Mouse (Mus musculus) heart, embryonic 11.5 days (tissue): ENCODE measurements around the gene H2-M10.2. TPM values are rescaled to one million over a fixed set of nuclear protein-coding genes. Genes with fewer than 3 reads are reported as not detected.
A peak's percentile ranks its signal among the peaks of the same experiment; 100 is the strongest.
"Not testable (repeated sequence)": the region's sequence is repeated elsewhere in the genome, so short reads cannot be mapped to it uniquely, and the experiment has no call there.

Experiments used
- ATAC-seq: fragments of 200-750 bp; cut with Nextera tagmentation; replicated peaks from 2 replicates; pipeline ENCODE4 v1.8.0; 2017; ENCODE audit warnings: moderate library complexity; ENCODE audit not compliant: insufficient number of reproducible peaks, low FRiP score, low TSS enrichment
- H3K27ac ChIP-seq: fragments of 300-500 bp; sonication (generic); 2 replicates; pipeline ENCODE4 v1.5.1; 2014; ENCODE audit warnings: mild to moderate bottlenecking, low read depth, low read length
- H3K27me3 ChIP-seq: fragments of 300-500 bp; sonication (generic); 2 replicates; pipeline ENCODE4 v1.6.1; 2014; ENCODE audit warnings: mild to moderate bottlenecking, low read length, mixed read lengths; ENCODE audit not compliant: control insufficient read depth, insufficient read depth
- H3K36me3 ChIP-seq: fragments of 300-500 bp; sonication (generic); 2 replicates; pipeline ENCODE4 v1.6.1; 2014; ENCODE audit warnings: mild to moderate bottlenecking, low read length, moderate library complexity, mixed read lengths; ENCODE audit not compliant: control insufficient read depth, insufficient read depth
- H3K4me1 ChIP-seq: fragments of 300-500 bp; sonication (generic); 2 replicates; pipeline ENCODE4 v1.6.1; 2014; ENCODE audit warnings: low read length; ENCODE audit not compliant: control insufficient read depth, insufficient read depth
- H3K4me2 ChIP-seq: fragments of 300-500 bp; sonication (generic); 2 replicates; pipeline ENCODE4 v1.6.1; 2014; ENCODE audit warnings: mild to moderate bottlenecking, moderate library complexity
- H3K4me3 ChIP-seq: fragments of 300-500 bp; sonication (generic); 2 replicates; pipeline ENCODE4 v1.5.1; 2014; ENCODE audit warnings: low read depth, low read length
- H3K9ac ChIP-seq: fragments of 300-500 bp; sonication (generic); 2 replicates; pipeline ENCODE4 v1.6.1; 2014; ENCODE audit warnings: mild to moderate bottlenecking, low read depth, low read length, moderate library complexity
- H3K9me3 ChIP-seq: fragments of 300-500 bp; sonication (generic); replicated peaks from 2 replicates; pipeline ENCODE4 v1.6.1; 2016; ENCODE audit warnings: low read length; ENCODE audit not compliant: control insufficient read depth
- WGBS: fragments of 180-500 bp; shearing (Covaris S2); extraction: QIAGEN DNeasy Blood & Tissue Kit; methylation state at CpG from one replicate; pipeline ENCODE4 v1.1.7; 2014; ENCODE audit not compliant: insufficient replicate concordance; 5-methylcytosine and 5-hydroxymethylcytosine counted together
- polyA plus RNA-seq: library from polyadenylated mRNA; unstranded; fragments of >200 nt; fragmentation: Nextera tagmentation; extraction: Ambion mirVana; gene quantifications from 2 replicates; pipeline ENCODE4 v1.2.1, GENCODE M21; 2014

The H2-M10.2 gene
- not detected in 2 replicates for polyA plus RNA-seq

DNA sequence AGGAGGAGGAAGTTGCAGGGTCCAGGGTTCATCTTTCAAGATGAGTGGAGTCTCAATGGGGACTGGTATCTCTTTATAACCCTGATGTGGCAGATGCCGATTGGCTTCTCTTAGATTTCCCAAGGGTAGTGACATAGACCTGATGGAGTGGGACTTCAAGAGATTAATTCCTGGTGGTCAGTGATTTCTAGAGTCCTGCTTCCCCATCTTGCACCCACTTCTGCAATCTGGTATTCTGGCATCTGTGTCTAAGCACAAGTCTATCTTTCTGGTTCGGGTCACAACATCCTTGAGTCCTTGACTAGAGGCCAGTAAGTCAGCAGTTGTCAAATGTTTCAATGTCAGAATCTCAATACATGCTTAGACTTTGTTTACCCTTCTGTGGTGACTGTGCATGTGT, at the start of gene H2-M10.2:
TSS of gene H2-M10.2 (minus strand) at position 101 of the 400 bp plus-strand sequence.
- H3K27ac ChIP-seq, result no peak within 1 kb of the TSS
- H3K36me3 ChIP-seq, result peaks cover 3% of the 10 kb centered on the region; the same call in 1 of the 2 replicates
- no peaks in the 10 kb centered on the region for H3K4me1 ChIP-seq
- H3K4me3 ChIP-seq, result no peak within 1 kb of the TSS
- ATAC-seq, result no peak
- H3K9me3 ChIP-seq, result 0 out of 2 replicates have a peak, but pooled peaks cover 2% of the 10 kb centered on the region
- no peak within 1 kb of the TSS for H3K4me2 ChIP-seq
- H3K27me3 ChIP-seq, result no peaks in the 10 kb centered on the region
- 86% methylated on average over 2 of the region's 2 CpGs for WGBS
- no peak within 1 kb of the TSS for H3K9ac ChIP-seq

DNA sequence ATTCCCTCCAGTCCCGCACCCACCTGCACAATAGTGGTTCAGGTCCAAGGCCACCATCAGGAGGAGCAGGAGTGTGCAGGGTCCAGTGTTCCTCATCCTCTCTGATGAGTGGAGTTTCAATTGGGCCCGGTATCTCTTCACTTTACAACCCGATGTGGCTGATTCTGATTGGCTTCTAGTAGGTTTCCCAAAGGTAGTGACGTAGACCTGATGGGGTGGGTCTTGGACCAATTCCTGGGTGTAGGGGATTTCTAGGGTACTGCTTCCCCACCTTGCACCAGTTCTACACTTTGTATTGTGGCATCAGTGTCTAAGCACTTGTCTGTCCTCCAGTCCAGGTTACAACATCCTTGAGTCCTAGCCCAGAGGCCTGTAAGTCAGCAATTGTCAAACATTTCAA, 39.8 kb upstream of the H2-M10.2 start, which contains the start of gene H2-M10.1:
TSS of gene H2-M10.1 (minus strand) at position 101 of the 400 bp plus-strand sequence.
- ATAC-seq, result no peak
- no peaks in the 10 kb centered on the region for H3K36me3 ChIP-seq
- WGBS, result 80% methylated on average over 4 of the region's 4 CpGs

DNA sequence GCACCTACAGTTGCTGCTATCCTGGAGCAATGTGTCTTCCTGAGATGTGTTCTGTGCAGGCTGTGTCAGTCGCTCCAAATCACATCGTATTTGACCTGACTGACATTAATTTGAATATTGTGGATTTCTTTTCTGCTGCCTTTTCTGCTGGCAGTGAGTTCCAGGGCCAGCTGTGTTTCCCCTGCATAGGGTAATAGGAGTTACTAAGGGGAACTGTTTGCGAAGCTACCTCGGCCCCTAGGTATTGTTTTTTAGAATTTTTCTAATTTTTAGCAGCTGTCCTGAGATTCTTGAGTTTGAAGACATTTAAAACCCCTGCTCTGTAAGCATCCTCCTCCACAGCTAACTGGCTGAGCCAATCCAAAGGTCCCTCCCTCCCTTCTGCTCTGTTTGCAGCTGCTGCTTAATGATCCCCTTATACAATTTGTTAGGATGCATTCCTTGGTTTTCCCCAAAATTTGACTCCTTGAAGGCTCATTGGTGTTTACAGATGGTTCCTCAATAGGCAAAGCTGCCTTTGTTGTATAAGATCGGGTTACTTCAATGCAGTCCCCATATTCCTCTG, 29.5 kb upstream of the H2-M10.2 start:
- 30% methylated on average over 5 of the region's 5 CpGs for WGBS
- peak overlapping the region; percentile 48 for H3K4me3 ChIP-seq
- no peak for ATAC-seq
- no peak overlapping the region for H3K27ac ChIP-seq
- H3K36me3 ChIP-seq, result no peaks in the 10 kb centered on the region
- H3K4me1 ChIP-seq, result no peaks in the 10 kb centered on the region
- peak overlapping the region; percentile 70 for H3K9ac ChIP-seq
- H3K4me2 ChIP-seq, result peak overlapping the region; percentile 87
- peaks cover 2% of the 10 kb centered on the region; the same call in 1 of the 2 replicates for H3K27me3 ChIP-seq
- no peaks in the 10 kb centered on the region for H3K9me3 ChIP-seq

More for the DNA sequence above, 39.8 kb upstream of the H2-M10.2 start, which contains the start of gene H2-M10.1:
- Histone ChIP-seq H3K27me3 (no peaks in the 10 kb centered on the region), H3K4me3 (no peak within 1 kb of the TSS), H3K27ac (no peak within 1 kb of the TSS), H3K9ac (no peak within 1 kb of the TSS), H3K9me3 (no peaks in the 10 kb centered on the region), H3K4me1 (no peaks in the 10 kb centered on the region), H3K4me2 (no peak within 1 kb of the TSS)

DNA sequence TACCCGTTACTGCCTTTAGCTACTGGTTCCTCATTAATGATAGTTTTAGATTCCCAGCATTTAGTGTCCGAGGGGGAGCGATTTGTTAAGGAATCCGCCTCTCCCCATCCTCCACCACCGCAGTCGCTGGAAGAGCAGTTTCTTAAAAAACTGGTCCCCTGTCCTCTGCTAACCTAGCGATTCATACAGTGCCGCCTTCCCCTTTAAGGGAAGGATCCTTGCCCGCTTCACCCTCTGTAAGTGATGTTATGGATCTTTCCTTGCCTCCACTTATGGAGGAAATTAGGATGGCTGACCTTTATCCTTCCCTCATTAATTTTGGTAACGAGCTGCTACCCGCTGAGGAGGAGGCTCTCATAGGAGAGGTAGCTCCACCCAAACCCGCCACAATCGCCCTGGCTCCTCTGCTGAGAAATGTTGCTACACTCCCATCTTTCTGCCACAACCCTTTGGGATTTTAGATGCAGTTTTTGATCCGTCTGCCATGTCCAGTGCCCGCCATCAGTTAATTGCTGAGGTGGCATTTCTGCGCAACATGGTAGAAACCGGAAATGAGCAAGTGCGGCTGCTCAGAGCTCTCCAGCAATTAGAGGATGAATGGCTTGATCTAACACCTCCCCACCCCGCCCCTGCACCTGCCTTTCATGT, 28.9 kb upstream of the H2-M10.2 start:
- WGBS, result under 1% methylated on average over 19 of the region's 19 CpGs
- no peaks in the 10 kb centered on the region for H3K4me1 ChIP-seq
- no peak for ATAC-seq
- H3K9ac ChIP-seq, result peak overlapping the region; percentile 70
- no peaks in the 10 kb centered on the region for H3K9me3 ChIP-seq
- peak overlapping the region; percentile 48 for H3K4me3 ChIP-seq
- no peak overlapping the region for H3K27ac ChIP-seq
- no peaks in the 10 kb centered on the region for H3K36me3 ChIP-seq
- H3K4me2 ChIP-seq, result peak overlapping the region; percentile 87
- H3K27me3 ChIP-seq, result peaks cover 2% of the 10 kb centered on the region; the same call in 1 of the 2 replicates

DNA sequence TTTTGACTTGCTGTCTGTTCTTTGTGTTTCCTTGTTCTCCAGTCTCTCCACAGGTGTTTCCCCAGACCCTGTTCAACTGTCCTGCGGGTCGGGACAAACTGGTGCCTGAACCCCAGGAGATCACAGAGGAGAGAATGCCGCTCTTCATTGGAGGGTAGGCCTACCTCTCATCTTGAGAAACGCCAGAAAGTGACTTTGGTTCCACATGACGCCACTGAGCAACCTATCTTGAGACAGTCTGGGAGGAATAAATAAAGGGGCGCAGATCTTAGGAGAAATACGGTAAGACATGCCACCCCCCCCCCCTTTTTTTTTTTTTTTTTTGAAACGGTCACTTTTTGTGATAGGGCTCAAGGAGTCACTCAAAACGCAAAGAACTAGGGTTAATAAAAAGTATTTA, 28.2 kb upstream of the H2-M10.2 start:
- Histone ChIP-seq H3K27me3 (peaks cover 4% of the 10 kb centered on the region; the same call in 1 of the 2 replicates), H3K4me1 (no peaks in the 10 kb centered on the region), H3K4me2 (peak overlapping the region; percentile 87), H3K9me3 (no peaks in the 10 kb centered on the region), H3K27ac (no peak overlapping the region), H3K4me3 (peak overlapping the region; percentile 48), H3K36me3 (no peaks in the 10 kb centered on the region), H3K9ac (no peak overlapping the region; the same call in 1 of the 2 replicates)
- 4% methylated on average over 9 of the region's 9 CpGs for WGBS
- ATAC-seq, result no peak

DNA sequence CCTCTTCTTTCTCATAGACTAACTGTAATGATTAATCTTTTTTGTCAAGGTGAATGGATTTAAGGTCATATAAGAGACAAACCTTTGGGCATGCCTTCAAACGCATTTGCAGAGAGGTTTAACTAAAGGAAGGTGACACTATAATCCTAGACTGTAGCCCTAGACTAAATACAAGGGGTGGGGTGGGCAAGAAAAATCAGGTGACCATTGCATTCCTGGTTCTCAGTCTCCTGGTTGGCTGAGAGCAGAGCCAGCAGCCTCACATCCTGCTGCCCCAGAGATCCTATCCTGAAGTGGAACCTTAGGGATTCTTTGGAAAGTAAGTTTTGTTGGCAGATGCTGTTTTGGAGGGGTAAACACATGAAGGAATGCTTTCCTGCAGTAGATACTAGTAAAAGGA, 23.0 kb upstream of the H2-M10.2 start:
- H3K4me3 ChIP-seq, result no peak overlapping the region
- H3K9ac ChIP-seq, result no peak overlapping the region
- H3K4me1 ChIP-seq, result no peaks in the 10 kb centered on the region
- H3K36me3 ChIP-seq, result no peaks in the 10 kb centered on the region
- 35% methylated on average over 1 of the region's 1 CpGs for WGBS
- no peak for ATAC-seq
- H3K27ac ChIP-seq, result no peak overlapping the region
- 0 out of 2 replicates have a peak, but pooled peaks cover 3% of the 10 kb centered on the region for H3K27me3 ChIP-seq
- no peak overlapping the region for H3K4me2 ChIP-seq
- H3K9me3 ChIP-seq, result no peaks in the 10 kb centered on the region

DNA sequence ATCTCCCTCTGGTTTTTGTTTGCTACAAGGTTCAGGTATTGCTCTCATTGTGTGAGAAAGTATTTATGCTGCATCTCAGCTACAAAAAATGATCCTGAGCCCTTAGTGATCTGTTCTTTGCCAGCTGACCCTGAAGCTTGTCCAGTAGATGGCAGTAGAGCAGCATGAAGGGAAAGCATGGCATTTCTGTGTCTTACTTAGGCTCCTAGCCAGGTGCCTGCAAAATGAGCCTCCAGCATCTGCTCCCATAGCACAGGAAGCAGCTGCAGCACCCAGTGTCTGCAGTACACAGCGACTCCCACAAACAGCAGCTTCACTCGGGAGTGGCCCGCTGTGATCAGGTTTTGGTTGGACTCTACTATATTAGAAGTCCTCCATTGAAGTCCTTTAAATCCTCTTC, 22.6 kb upstream of the H2-M10.2 start:
- not testable (repeated sequence) for H3K27me3 ChIP-seq, H3K27ac ChIP-seq, H3K9ac ChIP-seq, ATAC-seq, H3K4me2 ChIP-seq, H3K4me3 ChIP-seq, H3K4me1 ChIP-seq, H3K9me3 ChIP-seq, H3K36me3 ChIP-seq
- 5% methylated on average over 3 of the region's 3 CpGs for whole genome bisulfite sequencing

DNA sequence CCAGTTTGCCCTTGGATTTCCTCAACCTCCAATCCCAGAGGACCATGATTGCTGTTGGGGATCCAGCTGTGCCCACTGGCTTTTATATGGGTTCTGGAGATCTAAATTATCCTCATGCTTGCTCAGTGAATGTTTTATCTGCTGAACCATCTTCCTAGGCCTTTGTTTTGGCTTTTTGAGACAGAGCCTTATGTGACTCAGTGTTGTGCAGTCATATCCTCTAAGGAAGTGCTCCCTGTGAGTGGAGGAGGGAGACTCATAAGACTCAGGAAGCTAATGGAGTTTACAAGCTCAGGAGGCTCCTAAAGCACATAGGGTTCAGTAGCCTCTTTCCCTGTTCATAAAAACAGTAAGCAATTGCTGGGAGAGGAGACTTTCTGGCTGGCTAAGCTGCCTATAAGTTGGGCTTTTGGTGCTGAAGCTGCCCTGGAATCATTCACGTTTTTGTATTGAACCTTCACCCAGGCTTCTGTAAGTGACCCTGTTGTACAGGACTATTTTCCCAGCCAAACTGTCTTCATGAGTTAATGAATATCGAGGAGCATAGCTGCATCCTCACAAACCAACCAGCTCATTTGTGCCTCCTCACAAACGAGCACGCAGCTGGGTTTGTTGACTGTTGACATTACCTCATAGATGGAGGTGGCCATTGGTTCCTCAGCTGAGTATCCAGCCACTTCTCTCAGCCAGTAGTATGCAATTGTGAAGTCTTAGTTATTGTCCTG, 4.6 kb downstream of the H2-M10.2 start:
- 89% methylated on average over 4 of the region's 4 CpGs for WGBS
- Histone ChIP-seq H3K27me3 (no peaks in the 10 kb centered on the region), H3K36me3 (peaks cover 14% of the 10 kb centered on the region)

More for the DNA sequence above, 4.6 kb downstream of the H2-M10.2 start:
- Histone ChIP-seq H3K9me3 (0 out of 2 replicates have a peak, but pooled peaks cover 2% of the 10 kb centered on the region), H3K9ac (no peak overlapping the region), H3K4me1 (no peaks in the 10 kb centered on the region), H3K27ac (no peak overlapping the region), H3K4me3 (no peak overlapping the region), H3K4me2 (no peak overlapping the region)
- no peak for ATAC-seq
